Mouse (Mus musculus) left cerebral cortex, postnatal 25 days (tissue): Measurements from ENCODE around the gene Gm3383. TPM values are rescaled to one million over a fixed set of nuclear protein-coding genes. Genes with fewer than 3 reads are reported as not detected.
"Not testable (repeated sequence)": the region's sequence is repeated elsewhere in the genome, so short reads cannot be mapped to it uniquely, and the experiment has no call there.

Experiments used
- DNase-seq, 2 experiments: peaks; one replicate each; pipeline ENCODE4 v3.0.0; 2022; ENCODE audit warnings: low spot score in 2 of 2, mixed read lengths in 1 of 2
- intact Hi-C: fragments of 180-260 bp; cut with DNase I; formaldehyde crosslinking; loops from one replicate; pipeline ENCODE4 v1.15.1; 2025
- total RNA-seq, 2 experiments: library from RNA; stranded (reverse); gene quantifications; 2 replicates each; pipeline ENCODE4 v1.2.3; 2021

Gm3383 gene
- 1 to 10 TPM; 2.2 to 2.8 TPM for total RNA-seq

DNA sequence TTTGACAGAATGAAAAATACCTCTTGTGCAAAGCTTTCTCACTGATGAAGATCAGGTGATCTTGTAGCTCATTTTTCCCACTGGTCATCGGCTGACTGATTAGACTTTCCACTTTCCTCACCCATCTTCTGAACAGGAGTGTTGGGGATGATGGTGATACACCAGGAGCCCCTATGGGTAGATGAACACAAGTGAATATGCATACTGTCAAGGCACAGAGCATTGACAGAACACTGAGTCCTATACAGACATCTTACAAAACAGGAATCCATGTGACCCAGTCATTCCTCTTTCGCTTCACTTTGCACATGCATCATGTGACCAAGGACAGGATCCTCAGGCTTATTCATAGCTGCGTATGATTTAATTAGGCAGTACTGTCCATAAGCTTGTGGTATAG lies at the start of gene Gm3383:
Gene Gm3383 (minus strand): TSS at position 101 of the 400 bp plus-strand sequence.
- DNase-seq, intact Hi-C loops: not testable (repeated sequence)

DNA sequence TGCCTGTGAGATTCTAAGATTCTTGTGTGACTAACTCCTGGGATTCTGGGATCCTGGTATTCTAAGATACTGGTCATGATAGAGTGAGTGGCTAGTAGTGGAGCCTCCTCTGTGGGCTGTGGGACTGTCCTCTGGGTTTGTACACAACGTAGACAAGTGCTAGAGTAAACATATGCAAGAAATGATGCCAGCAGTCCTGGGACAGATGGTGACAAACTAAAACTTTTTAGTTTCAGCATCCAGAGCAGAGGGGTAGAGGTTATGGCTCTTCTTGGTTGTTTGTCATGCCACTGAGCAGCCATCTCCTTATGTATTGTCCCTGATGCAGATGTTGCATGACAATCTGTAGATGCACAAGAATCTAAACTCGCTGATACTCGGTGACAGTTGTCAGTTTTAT lies 48.1 kb upstream of the Gm3383 start:
- intact Hi-C loops, DNase-seq: not testable (repeated sequence)

DNA sequence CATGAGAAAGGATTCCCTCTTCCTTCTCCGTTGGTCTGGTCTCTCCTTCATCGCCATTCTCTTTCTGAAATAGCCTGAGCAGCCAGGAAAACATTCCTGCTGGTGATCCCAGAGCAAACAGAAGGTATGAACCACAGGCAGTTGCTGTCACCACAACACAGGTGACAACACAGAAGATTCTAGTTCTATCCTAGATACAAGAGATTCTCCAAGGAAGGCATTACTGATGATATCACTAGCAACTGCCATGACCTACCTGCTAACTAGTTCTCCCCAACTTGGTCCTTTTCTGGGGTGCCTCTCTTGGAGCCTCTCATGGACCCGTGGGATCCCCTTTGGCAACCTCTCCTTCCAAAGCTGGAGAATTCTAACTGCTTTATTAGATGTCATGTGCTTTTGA lies 22.4 kb upstream of the Gm3383 start, which contains the start of gene Gm3424:
Gene Gm3424 (minus strand): TSS at position 101 of the 400 bp plus-strand sequence.
- DNase-seq, intact Hi-C loops: not testable (repeated sequence)

DNA sequence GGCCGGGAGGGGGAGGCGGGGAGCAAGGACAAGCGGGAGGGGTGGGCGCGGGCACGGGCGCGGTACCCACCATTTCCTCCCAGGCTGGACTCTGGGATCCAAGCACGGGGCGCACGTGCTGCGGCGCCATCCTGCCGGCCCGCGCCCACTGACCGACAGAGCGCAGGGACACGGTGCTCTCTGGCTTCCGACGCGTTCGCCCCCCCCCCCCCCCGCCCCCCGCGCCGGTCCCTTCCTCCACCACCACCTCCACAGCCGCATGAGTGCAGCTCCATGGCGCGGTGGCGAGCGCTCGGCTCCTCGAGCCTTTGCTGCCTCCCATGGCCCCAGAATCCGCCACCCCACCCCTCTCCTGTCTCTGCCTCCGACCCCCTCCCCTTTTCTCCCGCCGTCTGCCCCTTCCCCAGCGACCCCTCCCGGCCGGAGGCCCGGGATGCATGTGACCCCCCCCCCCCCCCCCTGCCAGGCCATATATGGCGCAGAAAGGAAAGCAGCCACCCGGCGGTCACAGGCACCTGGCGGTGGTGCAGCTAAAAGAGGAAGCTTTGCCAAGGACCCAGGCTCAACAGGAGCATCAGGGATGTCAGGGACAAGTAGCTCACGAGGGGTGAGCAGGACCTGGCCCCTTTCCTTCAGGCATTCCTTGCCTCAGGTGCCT lies 5.0 kb upstream of the Gm3383 start:
- DNase-seq, intact Hi-C loops: not testable (repeated sequence)

DNA sequence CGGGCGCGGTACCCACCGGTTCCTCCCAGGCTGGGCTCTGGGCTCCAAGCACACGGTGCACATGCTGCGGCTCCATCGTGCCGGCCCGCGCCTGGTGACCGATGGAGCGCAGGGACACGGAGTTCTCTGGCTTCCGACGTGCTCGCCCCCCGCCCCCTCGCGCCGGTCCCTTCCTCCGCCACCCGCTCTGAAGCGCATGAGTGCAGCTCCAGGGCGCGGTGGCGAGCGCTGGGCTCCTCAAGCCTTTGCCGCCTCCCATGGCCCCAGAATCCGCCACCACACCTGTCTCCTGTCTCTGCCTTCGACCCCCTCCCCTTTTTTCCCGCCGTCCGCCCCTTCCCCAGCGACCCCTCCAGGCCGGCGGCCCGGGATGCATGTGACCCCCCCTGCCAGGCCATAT lies 66.3 kb downstream of the Gm3383 start, which contains the start of gene Gm3373:
Gene Gm3373 (minus strand): TSS at position 101 of the 400 bp plus-strand sequence.
- intact Hi-C loops, DNase-seq: not testable (repeated sequence)

DNA sequence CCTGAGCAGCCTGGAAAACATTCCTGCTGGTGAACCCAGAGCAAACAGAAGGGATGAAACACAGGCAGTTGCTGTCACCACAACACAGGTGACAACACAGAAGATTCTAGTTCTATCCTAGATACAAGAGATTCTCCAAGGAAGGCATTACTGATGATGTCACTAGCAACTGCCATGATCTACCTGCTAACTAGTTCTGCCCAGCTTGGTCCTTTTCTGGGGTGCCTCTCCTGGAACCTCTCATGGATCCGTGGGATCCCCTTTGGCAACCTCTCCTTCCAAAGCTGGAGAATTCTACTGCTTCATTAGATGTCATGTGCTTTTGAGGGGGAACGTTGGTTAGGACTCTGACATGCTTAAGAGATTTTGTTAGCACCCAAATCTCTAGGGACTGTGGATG lies 120.4 kb downstream of the Gm3383 start, which contains the start of gene Gm9603:
Gene Gm9603 (minus strand): TSS at position 101 of the 400 bp plus-strand sequence.
- DNase-seq, intact Hi-C loops: not testable (repeated sequence)

DNA sequence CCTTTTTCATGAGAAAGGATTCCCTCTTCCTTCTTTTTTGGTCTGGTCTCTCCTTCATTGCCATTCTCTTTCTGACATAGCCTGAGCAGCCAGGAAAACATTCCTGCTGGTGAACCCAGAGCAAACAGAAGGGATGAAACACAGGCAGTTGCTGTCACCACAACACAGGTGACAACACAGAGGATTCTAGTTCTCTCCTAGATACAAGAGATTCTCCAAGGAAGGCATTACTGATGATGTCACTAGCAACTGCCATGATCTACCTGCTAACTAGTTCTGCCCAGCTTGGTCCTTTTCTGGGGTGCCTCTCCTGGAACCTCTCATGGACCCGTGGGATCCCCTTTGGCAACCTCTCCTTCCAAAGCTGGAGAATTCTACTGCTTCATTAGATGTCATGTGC lies 174.9 kb downstream of the Gm3383 start, which contains the start of gene Gm8265:
Gene Gm8265 (minus strand): TSS at position 101 of the 400 bp plus-strand sequence.
- not testable (repeated sequence) for DNase-seq

More for the DNA sequence above, 174.9 kb downstream of the Gm3383 start, which contains the start of gene Gm8265:
- intact Hi-C loops: not testable (repeated sequence)

Other genes starting within 250 kb of the Gm3383 start
- gene Gm8265, start 175.0 kb downstream of the Gm3383 start, total RNA-seq: not detected
- gene Gm9603, start 120.5 kb downstream of the Gm3383 start, total RNA-seq: not detected
- under 1 TPM; 0.53 to 0.85 TPM for gene Gm3373, start 66.4 kb downstream of the Gm3383 start, total RNA-seq
- not detected for gene Gm3424, start 22.3 kb upstream of the Gm3383 start, total RNA-seq
- under 1 TPM; 0.78 to 0.96 TPM for gene Gm8237, start 72.4 kb upstream of the Gm3383 start, total RNA-seq
- gene Gm3248, start 153.8 kb upstream of the Gm3383 start, total RNA-seq: under 1 TPM; 0.41 to 0.76 TPM
- gene Gm3453, start 171.2 kb upstream of the Gm3383 start, total RNA-seq: not detected